Mouse (Mus musculus): ENCODE data around the gene Scgb2b24. TPM values are rescaled to one million over a fixed set of nuclear protein-coding genes. Genes with fewer than 3 reads are reported as not detected.

Gene Scgb2b24
- total RNA-seq (2015) = not detected in 2 replicates
- not detected in 2 replicates for total RNA-seq (2017)

- ATAC-seq (replicated peaks; ENCODE audit: poor library complexity) = no peak
Measured at GRCm38 (mm10) chr7:33739212-33739611, at the start of gene Scgb2b24. Scgb2b24 (minus strand) TSS chr7:33739312.

- ATAC-seq (replicated peaks; ENCODE audit: poor library complexity) = no peak
Measured at GRCm38 (mm10) chr7:33743499-33743898, 4.4 kb upstream of the Scgb2b24 start, which contains the start of gene Scgb1b24. Scgb1b24 (plus strand) TSS chr7:33743799.

GRCm38 (mm10) chr7:33689864-33690263 is 49.2 kb downstream of the Scgb2b24 start:
- ATAC-seq (replicated peaks; ENCODE audit: poor library complexity) = no peak

Other genes with a start within 250 kb of the Scgb2b24 start
- gene Scgb2b21, start 218.9 kb downstream of the Scgb2b24 start, total RNA-seq (2015) = not detected in 2 replicates
- not detected in 2 replicates for gene Scgb2b21, start 218.9 kb downstream of the Scgb2b24 start, total RNA-seq (2017)
- gene Scgb1b24, start 4.5 kb upstream of the Scgb2b24 start, total RNA-seq (2015) = not detected in 2 replicates
- gene Scgb1b24, start 4.5 kb upstream of the Scgb2b24 start, total RNA-seq (2017) = not detected in 2 replicates
- not detected in 2 replicates for gene Scgb2b26, start 205.7 kb upstream of the Scgb2b24 start, total RNA-seq (2015)
- gene Scgb2b26, start 205.7 kb upstream of the Scgb2b24 start, total RNA-seq (2017) = not detected in 2 replicates